Mouse (Mus musculus) heart, adult 18-20 months (tissue): ENCODE results near the gene Enpp5. TPM values are rescaled to one million over a fixed set of nuclear protein-coding genes. Genes with fewer than 3 reads are reported as not detected.

Experiments
- DNase-seq, 2 experiments: peaks; one replicate each; pipeline ENCODE4 v3.0.0; 2021 to 2022; ENCODE audit warnings: mixed read lengths in 1 of 2
- long read RNA-seq, 2 experiments: library from polyadenylated mRNA; stranded (forward); transcript quantifications; one replicate each; pipeline ENCODE4 v2.0.0; 2021
- total RNA-seq, 2 experiments: library from RNA; stranded (reverse); gene quantifications; 2 replicates each; pipeline ENCODE4 v1.2.3; 2021

The Enpp5 gene
- 10 to 100 TPM; 15.6 to 17.7 TPM for total RNA-seq
- long read RNA-seq, experiment 1, partial matches to known transcripts, result 14 of 17 reads
- long read RNA-seq, experiment 1, other reads (novel, unspliced or antisense), result 1 of 17 reads
- long read RNA-seq, experiment 2, transcript Enpp5-201 (4 exons, 2,534 nt), result major isoform, 5 of 12 reads
- long read RNA-seq, experiment 2, partial matches to known transcripts, result 4 of 12 reads
- long read RNA-seq, experiment 2, other reads (novel, unspliced or antisense), result 1 of 12 reads

DNA sequence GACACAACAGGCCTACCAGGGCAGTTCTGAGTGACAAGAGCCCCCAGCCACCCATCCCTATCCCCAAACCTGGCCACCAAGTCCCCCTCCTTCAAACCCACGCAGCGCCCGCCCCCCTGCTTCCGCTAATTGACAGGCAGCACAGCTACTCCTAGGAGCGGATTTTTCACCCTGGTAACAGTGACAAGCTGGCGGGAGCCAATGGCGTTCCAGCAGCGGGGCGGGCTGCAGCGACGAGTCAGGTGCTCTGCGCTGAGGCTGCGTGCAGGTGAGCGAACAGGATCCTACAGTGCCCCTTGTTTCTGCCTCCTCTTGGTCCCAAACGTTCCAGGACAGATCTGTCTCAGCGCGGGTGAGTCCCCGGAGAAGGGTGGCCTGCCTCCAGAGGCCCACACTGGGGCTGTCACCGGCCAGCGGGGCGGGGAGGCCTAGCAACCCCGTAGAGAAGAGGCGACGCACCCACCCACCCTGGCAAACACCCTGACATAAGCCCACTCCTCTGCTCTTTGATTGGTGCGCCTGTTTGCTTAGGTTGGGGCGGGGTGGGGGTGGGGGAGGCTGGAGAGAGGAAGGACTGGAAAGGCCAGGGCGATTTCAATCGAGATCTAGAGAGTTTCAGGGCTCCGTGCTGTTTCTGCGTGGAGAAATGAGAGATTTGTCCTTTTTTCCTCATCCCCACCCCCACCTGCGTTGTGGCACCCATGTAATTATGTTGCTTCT, at the start of gene Enpp5:
Enpp5 (plus strand) TSS at position 183 of the 720 bp plus-strand sequence.
- DNase-seq, result peak; percentile 87 to 91

DNA sequence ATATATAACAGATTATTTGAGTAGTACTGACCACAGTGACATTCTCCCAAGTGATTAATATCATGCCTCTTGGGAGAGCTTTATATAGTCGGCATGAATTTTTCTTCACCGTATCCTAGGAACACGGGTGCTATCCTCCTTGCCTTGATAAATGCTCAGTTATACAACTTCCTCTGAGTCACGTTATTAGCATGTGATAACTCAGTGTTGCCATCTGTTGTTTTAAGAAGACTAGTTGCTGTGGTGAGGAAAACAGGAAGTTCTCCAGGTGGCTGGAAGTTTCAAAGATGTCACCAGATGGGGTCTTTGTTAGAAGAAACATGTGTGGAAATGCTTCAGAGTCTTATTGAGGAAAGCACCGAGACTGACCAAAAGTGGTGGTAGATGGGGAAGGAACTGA, 49.0 kb upstream of the Enpp5 start:
- DNase-seq, result peak in 1 of 2 experiments; percentile 42

DNA sequence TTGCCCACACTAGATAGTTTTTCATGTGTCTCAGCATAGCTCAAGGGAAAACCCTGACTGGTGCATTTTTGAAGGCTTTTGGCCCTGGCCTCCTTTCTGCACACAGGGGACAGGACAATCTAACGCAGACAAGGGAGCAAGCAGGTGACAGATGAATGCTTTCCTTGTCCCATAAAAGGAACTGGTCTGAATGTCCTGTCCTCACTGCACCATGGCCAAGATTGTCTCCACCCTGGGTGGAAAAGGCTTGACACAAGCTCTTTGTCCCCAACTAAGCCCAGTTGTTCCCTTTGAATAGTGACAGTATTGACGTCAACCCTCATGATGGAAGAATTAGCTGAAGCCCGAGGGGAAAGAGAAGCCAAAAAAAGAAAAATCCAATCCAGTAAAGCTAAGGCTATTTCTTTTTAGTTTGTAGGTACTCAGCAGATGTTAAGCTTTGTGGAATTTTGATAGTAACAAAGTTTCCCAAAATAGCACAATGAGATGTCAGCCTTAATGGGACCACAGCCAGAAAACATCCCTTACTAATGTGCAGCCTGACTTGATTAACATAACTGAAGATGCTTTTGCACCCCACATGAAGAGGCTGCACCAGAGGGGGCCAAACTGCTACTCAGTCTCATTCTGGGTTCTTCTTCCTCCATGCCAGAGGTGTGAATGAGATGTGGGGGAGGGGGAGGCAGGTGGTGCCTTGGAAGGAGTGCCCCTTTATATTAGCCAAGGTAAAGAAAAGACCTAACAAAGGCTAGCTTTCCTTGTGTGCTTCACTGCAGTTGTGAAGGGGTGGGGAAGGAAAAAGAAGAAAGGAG, 47.6 kb upstream of the Enpp5 start:
- peak; percentile 57 to 76 for DNase-seq

DNA sequence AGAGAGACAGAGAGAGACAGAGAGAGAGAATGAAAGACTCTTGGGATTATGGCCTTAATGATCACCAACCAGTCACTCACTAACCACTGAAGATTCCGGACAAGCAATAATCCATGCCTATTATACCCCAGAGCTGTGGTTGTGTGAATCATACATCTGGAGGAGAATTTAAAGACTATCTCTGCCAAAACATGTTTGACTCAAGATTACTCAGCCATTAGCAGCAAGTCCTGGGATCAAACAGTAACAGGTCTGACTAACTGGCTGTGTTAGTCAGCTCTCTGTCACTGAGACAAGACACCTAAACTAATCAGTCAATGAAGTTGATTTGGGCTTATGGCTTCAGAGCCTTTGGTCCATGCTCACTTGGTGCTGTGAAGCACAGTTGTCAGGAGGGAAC, 43.6 kb upstream of the Enpp5 start:
- DNase-seq, result no peak

DNA sequence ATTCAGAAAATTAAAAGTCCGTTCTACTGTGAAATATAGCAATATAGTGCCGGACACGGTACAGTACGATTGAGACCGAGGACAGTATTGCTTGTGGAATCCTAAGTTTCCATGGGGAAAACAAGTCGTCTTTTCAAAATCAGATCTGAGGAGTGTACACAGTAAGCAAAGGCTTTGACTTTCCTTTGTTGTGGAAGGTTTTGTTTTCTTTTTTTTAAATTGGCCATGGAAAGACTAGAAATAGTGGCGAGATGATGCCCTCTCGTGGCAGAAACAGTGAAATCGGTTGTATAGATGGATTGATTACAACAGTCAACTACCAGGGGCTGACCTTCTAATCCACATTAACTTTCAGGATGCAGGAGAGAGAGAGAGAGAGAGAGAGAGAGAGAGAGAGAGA, 40.0 kb upstream of the Enpp5 start:
- DNase-seq, result peak; percentile 19 to 60

DNA sequence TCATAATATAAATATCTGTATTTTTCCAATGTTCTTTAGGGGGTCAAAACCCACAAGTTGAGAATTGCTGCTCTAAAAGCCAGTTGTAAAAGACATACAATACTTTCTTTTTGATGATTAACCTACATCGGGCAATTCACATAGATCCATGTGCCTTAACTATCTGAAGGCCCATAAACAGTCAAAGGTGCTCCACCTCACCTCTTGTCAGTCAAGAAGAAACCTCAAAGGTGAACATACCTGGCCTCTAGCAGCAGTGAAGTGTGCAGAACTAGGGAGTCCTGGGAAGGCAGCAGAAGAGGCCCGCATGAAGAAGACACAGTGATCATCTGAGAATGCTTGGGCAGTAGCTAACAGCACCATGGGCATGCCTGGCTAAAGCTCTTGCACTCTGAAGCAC, 38.2 kb upstream of the Enpp5 start:
- DNase-seq, result no peak

DNA sequence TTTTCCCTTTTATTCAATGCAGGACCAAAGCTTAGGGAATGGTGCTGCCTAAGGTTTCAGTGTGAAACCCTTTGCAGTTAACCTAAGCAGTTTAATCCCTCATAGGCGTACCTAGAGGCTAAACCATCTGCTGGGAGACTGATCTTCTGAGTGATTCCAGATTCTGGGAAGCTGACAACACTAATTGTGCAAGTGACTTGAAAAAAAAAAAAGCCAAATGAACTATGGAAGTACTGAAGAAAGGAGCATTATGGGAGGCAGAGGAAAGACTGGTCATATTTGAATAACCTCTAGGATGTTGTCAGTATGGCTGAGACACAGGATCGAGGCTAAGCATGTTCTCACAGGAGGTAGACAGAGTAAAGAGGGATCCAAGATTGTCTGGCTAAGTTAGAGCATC, 36.3 kb upstream of the Enpp5 start:
- no peak for DNase-seq

DNA sequence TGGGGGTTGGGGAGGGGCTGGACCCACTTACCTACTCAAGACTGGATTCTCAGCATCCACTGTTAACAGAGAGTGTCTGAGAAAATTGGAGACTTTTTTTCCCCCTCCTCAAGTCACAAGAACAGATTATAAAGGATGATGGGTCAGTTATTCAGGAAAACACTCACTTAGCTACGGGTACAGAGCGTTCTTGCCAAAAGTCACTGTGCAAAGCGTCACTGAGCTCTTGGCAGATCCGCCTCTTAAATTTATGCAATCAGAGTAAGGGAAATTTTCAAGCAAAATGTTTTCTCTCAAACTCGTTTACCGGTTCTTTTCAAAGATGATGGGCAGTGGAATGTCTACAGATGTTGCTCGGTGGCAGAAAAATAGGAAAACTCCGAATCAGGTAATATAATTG, 35.8 kb upstream of the Enpp5 start:
- DNase-seq, result peak in 1 of 2 experiments; percentile 57

DNA sequence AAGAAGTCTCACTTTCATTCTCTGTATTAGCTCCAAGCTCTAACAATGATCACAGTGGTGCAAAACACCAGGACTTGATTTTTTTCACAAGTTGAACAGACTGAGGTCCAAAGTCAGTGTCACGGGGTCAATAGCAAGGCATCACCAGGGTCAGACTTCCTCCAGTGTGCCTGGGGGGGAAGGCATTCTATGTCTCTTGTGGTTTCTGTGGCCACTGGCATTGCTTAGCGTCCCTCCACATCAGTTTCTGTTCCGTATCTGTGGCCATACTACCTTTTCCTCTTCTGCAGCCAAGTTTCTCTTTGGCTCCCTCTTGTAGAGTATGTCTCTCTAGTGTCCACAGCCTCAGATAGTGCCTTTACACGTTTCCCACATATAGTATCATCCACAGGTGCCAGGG, 25.2 kb upstream of the Enpp5 start:
- peak in 1 of 2 experiments; percentile 53 for DNase-seq

DNA sequence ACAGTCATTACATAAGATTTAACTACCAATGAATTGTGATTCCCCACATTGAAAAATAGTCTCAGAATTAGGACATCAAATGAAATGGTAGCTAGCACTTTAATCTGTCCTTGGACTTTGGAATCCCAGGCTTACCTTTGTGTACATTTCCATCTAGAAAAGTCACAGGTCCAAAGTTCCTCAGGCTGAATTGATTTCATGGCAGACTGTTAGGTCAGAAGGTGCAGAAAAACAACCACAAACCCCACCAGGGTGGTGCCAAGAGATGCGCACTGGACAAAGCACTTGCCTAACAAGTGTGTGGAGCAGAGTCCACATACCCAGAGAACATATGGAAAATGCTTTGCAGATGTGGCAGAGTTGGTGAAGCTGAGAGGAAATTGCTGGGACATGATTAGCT, 21.5 kb upstream of the Enpp5 start:
- no peak for DNase-seq

DNA sequence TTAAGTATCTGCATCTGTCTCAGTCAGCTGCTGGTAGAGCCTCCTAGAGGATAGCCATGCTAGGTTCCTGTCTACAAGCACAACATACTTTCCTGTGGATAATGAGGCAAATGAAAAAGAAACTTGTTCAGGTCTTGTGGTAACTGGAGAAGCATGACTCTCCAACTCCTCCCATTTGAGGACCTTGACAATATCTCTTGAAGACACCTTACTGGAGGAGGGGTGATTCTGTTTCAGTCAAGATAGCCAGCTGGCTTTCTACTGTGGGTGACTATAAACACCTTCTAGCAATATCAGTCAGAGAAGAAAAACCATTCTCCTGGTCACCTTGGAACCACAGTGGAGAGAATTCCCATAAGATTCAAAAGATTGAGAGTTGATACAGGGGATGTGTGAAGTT, 20.5 kb upstream of the Enpp5 start:
- DNase-seq, result no peak

DNA sequence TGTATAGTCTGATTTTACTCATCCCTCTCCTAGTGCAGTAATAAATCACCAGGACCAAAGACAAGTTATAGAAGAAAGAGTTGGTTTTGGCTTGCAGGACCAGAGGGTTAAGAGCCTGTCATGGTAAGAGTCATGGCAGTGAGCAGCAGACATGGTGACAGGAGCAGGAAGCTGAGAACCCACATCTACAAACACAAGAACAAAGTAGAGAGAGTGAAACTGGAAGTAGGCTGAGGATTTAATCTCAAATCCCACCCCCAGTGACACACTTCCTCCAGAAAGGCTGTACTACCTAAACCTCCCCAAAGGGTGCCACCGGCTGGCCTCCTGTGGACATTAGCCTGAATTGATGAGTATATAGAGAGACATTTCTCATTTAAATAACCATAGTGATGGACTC, 17.8 kb upstream of the Enpp5 start:
- no peak for DNase-seq

DNA sequence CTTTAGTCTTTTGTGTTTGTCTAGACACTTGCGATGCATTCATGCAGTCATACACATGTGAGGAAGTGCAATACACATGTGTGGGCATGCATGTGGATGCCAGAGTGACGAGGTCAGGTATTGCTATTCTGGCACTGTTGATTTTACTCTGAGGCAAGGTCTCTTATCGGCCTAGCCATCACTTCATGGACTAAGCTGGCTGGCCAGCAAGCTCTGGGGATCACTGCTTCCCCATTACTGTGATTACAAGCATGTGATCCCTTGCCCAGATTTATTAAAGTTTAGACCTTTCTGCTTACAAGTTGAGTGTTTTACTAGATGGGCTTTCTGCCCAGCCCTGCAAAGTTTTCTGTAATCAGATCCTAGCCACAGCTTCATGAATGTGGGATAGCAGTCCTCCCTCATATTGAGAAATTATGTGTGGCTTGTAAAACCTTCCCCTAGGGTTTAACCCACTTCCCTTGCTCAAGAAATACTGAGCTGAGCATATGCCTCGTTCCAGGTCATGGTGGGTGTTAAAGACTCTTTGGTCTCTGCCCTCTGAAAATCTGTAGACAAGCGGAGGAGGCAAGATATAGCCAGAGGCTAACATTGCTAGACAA, 17.2 kb upstream of the Enpp5 start:
- DNase-seq, result no peak

DNA sequence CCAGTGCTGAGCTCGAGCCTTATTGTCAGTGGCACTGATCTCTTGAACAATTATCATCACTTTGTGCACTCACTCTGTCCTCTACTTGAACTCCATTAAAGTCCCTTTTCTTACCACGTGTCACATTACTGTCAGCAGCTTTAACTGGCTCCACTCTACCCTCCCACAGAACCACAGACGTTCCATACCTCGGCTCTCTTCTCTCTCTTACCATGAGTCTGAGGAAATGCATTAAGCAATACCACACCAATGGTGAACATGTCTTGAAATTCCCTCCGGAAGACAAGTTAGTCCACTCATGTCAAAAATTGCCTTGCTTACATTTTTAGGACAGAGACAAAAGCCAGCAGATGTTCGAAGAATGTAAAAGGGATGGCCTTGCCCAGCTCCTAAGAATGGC, 9.7 kb upstream of the Enpp5 start:
- no peak for DNase-seq

DNA sequence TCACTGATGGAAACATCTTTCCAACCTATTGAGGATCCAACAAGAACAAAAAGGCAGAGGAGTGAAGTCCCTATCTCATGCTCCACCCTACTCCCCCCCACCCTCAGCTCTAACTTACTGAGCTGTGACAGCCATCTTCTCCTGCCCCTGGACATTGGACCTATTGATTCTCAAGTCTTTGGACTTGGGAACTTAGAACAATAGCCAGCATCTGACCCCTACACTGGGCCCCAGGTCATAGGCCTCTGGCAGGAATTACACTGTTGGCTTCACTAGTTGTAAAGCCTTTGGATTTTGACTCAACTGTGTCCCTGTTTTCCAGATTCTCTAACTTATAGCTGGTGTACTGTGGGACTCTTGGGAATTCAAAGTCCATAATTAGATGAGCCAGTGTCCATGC, 6.9 kb upstream of the Enpp5 start:
- no peak for DNase-seq

DNA sequence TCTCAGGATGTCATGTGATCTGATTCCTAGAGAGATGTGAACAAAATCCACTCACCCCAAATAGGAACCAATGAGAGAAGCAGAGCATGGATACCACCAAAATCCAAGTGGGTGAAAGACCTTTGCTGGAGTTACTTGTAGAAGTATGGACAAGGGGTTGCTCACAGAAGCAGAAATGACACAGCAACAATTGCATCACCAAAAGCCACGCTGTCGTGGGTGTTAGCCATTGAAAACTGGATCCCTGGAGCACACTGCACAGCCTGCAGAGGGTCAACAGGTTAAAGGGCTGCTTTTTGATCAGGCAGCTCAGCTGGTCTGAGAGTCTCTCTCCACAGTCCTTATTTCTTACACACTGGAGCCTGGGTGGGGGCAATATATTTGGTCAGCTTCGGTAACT, 3.0 kb upstream of the Enpp5 start:
- peak in 1 of 2 experiments; percentile 41 for DNase-seq

DNA sequence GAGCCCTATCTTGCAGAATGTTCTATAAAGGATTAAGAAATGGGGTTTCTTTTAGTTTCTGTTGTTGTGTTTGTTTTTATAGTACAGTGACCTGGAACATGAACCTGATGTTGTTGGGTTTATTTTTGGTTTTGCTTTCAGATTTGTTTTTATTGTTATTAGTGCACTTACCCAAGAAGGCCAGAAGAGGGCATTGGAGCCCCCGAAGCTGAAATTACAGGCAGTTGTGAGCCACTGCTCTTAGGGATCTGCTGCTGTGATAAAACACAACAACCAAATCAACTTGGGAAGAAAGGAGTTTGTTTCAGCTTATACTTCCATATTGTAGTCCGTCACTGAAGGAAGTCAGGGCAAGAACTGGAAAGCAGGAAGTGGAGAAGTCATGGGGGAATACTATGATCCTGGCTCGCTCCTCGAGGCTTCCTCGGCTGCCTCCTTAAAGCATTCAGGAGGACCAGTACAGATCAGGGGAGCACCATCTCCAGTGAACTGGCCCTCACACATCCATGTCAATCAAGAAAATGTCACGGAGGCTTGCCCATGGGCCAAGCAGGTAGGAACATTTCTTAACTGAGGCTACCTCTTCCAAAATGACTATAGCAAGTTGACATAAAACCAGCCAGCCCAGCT, 2.4 kb upstream of the Enpp5 start:
- peak; percentile 48 to 70 for DNase-seq

DNA sequence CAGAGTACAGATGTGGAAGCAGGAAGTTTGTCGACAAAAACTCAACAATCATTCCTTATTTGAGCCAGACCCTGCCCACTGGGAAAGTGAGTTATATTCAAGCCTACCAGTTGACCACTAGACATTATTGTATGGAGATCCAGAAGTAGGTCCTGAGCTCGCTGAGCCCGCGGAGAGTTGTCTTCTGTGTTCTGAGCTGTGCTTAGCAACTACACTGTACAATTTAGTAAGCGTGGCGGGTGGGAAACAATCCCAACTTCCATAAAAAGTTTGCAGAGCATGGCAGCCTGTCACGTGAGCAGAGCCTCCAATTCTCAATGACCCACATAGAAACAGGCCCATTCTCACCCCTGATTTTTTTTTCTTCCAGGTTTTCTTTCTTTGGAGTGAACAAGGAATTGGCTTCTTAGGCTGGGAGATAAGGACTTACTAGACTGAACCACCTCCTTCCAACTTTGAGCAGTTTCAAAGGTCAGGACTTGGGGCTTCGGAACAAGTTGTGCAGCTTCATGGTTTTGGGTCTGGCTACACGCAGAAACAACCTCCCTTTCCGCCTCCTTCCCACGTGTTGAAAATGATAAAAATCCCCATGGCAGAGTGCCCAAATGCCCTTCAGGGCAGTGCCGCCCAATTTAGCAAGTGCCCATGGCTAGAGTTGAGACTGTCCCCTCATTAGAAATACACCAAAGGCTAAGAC, 1.3 kb upstream of the Enpp5 start:
- DNase-seq, result peak; percentile 22 to 29

DNA sequence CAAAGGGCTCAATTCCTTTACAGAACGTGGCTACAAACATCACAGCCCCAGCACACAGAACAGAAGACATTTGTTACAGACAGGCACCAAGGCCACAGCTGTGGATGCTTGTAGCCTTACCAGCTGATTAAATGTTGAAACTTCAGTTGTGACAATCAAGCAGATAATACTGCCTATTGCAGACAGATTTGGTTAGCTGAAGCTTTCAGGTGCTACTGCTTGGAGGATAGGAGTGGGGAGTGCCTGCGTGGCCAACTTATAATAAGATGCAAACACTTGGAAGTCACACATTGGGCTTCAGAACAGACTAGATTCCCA, 811 bp upstream of the Enpp5 start:
- DNase-seq, result no peak

DNA sequence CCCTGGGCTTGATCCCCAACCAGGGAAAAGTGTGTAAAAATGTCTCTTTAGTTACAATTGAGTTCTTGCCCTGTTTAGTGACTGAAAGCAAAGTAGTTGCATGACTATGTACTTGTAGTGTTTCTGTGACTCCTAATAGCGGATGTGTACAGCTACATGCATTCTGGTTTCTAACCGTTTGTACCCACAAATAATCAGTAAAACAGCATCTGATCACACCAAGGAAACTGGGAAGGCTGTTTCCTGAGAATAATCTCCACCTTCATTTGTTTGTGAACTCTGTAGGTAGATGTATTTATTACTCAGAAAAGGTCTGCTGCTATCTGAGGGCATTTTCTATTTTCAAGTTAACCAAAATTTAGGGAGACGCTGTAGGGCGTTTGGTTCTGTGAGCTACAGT, 4.5 kb downstream of the Enpp5 start:
- DNase-seq, result no peak

DNA sequence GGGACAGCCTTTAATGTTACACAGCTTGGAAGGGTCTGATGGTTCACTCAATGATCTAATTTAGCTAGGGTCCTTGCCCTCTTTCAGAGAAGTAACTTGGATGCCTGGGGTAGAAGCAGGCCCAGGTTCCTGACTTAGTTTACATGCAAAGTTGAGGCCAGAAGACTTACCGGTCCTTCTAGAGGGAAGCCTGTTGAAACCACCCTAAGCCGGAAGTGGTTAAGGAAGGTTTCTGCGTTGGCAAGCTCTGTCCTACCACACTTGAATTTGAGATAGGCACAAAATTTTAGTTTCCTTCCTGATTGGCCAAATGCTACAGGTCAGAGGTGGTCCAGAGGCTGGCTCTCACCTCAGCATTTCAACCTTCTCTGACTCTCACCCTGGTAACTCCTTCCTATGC, 9.6 kb downstream of the Enpp5 start:
- DNase-seq, result no peak

DNA sequence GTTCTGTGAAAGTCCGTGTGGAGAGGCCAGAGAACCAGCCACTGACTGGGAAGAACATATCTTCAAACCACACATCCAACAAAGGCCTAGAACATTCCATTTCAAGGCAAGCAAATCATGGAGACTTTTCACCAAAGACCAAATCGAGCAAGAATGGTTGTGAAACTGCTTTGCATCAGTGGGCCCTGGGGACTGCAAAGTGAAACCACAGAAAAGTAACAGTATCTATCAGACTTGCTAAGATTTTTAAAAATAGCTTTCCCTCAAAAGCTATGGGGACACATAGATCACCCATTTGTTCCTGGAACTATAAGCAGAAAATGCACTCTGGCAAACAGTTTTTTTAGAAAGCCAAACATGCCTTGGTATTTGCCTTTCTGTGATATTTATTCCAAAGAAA, 12.3 kb downstream of the Enpp5 start:
- DNase-seq, result peak in 1 of 2 experiments; percentile 25
